Mouse (Mus musculus) lung, postnatal 14 days (tissue): ENCODE results near the gene Cdk5r2.

Experiments used
- DNase-seq: peaks from one replicate; pipeline ENCODE4 v3.0.0; 2021

The Cdk5r2 gene

DNA sequence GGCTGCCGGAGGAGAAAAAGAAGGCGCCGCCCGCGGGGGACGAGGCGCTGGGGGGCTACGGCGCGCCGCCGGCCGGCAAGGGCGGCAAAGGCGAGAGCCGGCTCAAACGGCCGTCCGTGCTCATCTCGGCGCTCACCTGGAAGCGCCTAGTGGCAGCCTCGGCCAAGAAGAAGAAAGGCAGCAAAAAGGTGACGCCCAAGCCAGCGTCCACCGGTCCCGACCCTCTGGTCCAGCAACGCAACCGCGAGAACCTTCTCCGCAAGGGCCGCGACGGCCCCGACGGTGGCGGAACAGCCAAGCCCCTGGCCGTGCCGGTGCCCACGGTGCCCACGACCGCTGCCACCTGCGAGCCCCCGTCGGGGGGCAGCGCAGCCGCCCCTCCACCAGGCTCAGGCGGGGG, 422 bp downstream of the Cdk5r2 start:
- no peak for DNase-seq

DNA sequence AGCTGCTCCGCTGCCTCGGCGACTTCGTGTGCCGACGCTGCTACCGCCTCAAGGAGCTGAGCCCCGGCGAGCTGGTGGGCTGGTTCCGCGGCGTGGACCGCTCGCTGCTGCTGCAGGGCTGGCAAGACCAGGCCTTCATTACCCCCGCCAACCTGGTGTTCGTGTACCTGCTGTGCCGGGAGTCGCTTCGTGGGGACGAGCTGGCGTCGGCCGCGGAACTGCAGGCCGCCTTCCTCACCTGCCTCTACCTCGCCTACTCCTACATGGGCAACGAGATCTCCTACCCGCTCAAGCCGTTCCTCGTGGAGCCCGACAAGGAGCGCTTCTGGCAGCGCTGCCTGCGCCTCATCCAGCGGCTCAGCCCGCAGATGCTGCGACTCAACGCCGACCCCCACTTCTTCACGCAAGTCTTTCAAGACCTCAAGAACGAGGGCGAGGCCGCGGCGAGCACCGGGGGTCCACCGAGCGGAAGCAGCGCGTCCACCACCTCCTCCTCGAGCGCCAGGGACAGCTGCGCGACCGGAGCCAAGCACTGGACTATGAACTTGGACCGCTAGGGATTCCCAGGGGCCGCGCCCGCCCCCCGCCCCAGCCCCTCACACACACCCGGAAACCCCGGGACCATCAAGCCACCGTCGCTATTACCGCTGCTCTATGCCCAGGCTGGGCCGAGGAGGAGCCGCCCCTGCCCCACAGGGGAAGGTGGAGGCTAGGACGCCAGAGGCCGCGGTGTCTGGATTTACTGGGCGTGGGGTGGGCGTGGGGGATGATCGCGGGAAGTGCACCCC, 1.1 kb downstream of the Cdk5r2 start:
- DNase-seq: no peak

DNA sequence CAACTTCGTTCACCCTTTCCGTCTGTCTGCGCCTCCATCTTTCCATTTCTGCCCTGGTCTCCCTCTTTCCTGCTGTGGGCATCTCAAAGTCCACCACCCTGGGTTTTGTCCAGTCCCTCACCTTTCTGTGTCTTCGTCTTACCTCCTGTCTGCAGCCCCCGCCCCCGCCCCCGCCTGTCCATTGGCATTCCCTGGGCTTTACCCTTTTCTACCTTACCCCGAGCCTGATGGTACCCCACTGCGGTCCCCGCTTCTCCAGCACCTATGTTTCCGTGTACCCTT, 1.6 kb downstream of the Cdk5r2 start:
- no peak for DNase-seq

DNA sequence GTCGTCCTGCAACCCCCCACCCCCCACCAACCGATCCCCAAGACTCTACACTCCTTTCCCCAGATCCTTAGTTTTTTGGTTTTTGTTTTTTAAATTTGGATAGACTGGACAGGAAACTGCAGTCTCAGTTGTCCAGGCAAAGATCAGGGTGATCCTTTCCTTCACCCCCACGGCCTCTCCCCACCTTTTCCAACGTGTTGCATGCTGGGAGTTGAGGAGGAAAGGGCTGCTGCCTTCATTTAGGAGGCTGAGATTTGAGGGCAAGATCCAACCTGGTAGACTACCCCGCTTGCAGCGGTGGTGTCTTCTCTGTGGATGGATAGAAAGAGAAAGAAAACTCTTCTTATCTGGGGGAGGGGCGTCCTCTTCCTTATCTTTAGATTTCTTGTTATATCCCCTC, 2.1 kb downstream of the Cdk5r2 start:
- no peak for DNase-seq

DNA sequence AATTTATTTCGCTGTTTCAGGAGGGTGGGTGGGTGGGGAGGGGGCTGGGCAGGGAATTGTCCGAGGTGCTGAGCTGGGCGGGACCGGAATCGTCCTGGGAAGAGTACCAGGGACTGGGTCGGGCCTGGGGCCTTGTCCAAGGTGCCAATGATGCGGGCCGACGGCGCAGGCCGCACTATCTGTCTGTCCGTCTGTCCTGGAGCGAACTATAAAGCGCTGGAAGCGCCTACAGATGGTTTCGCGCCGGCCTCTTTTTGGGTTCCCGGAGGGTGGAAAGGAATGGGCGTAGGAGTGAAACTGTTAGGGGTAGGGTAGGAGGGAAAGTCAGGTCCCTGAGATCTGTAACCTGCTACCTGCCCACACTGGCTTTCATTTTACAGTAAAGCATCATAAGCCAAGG, 2.5 kb downstream of the Cdk5r2 start:
- no peak for DNase-seq

DNA sequence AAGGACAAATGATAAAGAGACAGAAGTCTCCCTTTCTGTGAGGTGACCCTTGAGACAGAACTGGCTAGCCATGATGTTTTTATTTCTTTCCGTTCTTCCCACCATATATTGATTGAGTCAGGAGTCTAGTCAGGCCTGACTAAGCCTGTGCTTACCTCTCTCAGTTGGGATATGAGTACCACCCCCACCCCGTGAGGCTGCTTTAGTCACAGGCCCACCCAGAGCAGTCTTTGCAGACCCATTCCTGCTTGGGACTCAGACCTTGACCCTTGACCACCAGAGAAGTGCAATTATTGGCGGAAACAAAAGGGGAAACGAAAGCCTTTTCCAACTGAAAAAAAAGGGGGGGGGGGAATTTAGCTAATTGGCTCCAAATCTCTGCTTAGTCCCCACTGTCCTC, 2.9 kb downstream of the Cdk5r2 start:
- no peak for DNase-seq

DNA sequence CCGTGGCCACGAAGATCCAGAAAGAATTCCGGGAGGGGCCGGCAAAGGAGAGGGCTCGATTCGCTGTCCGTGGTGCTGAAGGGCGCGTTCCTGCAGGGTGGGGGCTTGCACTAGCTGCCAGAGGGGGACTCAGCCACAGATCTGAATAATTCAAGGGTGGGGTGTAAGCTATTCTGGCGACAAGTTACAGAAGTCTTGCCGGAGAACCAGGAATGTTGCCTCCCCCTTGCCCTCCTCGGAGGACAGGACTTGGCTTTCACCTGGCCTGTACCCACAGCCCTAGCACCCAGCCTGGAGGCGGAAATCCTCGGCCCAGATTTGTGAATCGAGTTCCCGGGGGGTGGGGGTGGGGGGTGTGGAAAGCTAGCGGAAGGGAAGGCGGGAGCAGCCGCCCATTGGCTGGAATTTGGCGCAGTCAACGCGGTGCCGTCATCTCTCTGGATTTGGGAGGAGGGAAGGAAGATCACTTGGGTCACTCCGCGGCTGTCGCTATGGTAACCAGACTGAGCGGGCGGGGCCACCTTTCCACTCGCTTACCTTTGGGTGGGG, 3.5 kb downstream of the Cdk5r2 start:
- DNase-seq: peak; percentile 60

DNA sequence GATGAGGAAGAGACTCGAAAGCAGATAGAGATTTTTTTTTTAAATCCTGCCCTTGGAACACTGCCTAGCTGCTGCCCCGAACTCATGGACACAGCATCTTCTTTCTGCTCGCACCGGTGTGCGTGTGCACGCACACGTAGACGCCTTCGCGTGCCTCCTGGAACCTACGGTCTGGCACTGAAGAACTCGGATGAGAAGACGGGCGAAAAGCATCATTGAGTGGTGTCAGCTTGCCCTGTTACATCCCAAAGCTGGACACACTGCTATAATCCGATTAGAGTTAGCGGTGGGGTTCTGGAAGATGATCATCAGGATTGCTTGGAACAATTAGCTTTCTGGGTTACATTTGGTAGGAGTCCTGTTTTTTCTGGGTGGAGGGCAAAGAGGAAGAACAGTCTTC, 4.1 kb downstream of the Cdk5r2 start:
- no peak for DNase-seq

DNA sequence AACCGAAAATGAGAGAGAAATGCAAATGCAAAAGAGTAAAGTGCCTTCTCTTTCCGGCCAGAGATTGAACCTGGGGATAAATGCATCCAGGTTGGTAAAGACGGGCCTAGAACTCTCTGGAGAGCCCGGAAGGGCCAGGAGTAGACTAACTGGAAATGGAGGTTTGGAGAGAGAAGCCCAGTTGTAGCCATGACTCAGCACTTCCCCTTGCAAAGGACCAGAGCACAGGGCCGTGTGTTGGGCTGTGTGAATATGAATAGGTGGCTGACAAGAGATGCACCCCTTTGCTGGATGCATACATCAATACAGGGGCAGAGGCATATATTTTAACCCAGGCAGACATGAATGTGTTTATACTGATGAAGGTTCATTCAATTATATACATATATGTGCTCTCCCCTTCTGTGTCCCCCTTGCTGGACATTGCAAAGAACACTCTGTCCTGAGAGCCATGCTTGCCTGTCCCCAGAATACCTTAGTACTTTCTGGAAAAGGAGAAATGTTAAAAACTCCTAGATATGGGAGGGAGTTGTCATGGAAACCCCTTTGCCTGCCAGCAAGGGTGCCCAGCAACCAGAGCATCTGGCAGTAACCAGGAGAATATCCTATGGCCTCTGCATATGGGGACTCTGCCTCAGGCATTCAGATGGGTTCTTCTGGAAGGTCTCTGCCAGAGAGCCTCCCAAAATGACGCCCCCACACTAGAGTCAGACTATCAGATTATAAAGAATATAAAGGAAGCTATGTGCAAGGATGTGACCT, 4.7 kb downstream of the Cdk5r2 start:
- DNase-seq: no peak

DNA sequence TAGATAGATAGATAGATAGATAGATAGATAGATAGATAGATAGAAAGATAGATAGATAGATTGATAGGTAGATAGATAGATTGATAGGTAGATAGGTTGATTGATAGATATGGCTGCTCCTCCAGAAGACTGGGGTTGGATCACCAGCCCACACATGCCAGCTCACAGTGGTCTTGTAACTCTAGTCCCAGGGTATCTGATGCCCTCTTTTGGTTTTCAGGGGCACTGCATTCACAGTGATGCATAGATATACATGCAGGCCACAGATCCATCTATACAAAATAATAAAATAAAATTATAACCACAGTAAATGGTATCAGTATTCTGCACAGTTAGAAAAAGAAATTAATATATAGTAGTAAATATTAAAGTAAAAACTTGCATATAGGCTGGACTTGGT, 7.0 kb downstream of the Cdk5r2 start:
- DNase-seq: no peak

DNA sequence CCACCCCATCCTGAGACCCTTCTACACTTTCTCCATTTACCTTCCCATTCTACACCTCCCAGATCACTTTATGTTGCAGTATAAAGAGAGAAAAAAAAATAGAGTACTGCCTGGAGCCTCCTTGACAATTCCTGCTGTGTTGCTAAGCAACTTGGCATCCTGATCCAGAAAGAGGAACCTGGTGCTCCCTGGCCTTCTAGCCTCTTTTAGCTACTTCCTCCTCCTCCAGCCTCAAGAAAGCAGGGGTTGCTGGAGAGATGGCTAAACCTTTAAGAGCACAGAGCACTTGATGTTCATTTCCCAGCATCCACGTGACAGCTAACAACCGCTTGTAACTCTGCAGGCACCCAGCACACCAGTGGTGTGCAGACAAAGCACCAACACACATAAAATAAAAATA, 17.5 kb downstream of the Cdk5r2 start:
- DNase-seq: no peak

DNA sequence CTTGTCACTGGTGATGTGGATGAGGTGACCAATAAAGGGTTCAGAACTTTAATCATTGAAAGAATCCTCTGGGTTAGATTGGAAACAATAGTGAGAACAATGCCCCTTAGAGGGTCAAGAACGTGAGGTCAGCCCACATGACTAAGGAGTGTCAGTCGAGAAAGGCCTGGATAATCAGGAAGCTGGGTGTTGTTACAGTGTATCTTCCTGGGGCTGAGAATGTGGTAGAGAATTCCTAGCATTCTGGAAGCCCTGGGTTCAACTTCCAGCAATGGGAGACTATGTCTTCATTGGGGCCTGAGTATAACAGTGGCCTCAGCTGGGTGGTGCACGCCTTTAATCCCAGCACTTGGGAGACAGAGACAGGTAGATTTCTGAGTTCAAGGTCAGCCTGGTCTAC, 22.5 kb downstream of the Cdk5r2 start:
- no peak for DNase-seq

DNA sequence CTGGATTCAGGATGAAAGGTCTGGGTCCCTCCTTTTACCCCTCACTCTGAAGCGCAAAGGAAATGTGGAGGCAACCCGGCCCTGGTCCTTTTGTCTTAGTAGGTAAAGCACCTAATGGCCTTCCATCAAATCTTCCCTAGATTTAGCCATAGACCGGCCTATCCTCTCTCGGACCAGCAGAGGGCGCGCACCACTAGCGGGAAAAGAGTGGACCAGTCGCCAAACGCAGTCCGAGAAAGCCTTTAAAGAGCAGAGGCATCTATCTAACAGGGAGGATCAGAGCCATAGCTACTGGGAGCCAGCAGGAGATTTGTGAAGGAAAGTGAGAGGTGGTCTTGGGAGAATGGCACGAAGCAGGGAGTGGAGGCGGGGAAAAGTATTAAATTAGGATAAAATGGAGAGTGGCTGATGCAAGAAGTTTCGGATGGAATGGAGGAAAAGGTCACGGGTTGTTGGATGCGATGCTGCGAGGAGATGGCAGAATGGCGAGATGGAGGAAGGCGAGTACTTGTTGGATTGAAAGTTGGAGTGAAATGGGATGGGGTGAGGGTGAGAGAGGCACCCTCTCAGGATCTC, 26.1 kb downstream of the Cdk5r2 start:
- peak; percentile 71 for DNase-seq

DNA sequence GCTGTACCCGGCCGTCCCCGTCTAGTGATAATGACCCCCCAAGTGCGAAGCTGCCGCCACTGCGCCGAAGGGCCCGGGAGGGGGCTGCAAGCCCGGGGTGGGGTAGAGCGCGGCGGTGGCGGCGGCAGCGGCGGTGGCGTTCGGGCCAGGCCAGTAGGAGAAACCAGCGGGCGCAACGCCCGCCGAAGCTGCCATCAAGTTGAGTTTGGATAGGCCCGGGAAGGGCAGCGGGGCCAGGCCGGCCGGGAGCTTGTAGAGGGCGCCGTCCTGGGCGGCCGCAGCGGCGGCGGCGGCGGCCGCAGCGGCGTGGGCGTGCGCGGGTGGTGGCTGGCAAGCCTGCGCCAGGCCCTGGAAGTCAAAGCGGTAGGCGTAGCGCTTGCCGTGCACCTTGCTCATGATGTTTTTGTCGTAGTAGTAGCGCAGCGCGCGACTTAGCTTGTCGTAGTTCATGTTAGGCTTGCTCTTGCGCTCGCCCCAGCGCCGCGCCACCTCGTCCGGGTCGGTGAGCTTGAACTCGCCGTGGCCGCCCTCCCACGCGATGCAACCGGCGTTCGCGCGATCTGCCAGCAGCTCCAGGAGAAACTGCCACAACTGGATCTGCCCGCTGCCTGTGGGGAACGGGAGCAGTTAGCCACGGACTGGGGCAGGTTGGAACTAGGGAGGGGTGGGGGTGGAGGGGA, 27.5 kb downstream of the Cdk5r2 start:
- DNase-seq: no peak

DNA sequence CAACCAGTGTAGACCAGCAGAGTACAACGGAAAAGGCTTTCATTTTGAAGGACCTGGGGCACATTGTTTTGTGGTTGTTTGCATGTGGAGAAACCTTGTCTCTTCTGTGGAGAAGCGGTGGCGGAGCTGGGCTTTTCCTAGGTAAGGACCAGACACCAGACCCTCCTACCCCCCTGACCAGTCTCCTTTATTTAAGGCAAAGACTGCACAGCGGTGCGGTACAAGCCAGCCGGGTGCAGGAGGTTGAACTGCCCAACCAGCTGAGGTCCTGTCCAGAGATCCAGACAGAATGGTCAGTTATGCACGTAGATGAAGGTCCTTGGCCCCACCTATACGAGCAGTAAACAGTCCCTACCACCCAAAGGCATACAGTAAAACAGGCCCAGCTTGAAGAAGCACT, 28.1 kb downstream of the Cdk5r2 start:
- DNase-seq: no peak

DNA sequence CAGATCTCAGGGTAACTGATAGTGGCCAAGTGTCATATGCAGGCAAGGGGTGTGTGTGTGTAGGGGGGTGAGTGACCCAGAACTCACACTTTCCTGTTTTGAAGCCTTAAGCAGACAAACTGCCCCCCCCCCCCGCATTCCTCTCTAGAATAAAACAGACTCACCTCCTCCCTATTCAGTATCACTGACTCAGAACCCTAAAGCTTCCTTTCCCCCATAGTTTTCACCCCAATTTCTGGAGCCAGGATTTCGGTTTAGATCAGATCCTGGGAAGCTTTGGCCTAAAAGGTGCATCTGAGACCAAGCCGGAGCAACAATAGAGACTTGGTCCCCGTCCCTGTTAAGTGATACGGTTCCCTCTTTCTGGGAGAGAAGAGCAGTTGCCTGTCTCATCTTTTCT, 28.7 kb downstream of the Cdk5r2 start:
- DNase-seq: no peak

DNA sequence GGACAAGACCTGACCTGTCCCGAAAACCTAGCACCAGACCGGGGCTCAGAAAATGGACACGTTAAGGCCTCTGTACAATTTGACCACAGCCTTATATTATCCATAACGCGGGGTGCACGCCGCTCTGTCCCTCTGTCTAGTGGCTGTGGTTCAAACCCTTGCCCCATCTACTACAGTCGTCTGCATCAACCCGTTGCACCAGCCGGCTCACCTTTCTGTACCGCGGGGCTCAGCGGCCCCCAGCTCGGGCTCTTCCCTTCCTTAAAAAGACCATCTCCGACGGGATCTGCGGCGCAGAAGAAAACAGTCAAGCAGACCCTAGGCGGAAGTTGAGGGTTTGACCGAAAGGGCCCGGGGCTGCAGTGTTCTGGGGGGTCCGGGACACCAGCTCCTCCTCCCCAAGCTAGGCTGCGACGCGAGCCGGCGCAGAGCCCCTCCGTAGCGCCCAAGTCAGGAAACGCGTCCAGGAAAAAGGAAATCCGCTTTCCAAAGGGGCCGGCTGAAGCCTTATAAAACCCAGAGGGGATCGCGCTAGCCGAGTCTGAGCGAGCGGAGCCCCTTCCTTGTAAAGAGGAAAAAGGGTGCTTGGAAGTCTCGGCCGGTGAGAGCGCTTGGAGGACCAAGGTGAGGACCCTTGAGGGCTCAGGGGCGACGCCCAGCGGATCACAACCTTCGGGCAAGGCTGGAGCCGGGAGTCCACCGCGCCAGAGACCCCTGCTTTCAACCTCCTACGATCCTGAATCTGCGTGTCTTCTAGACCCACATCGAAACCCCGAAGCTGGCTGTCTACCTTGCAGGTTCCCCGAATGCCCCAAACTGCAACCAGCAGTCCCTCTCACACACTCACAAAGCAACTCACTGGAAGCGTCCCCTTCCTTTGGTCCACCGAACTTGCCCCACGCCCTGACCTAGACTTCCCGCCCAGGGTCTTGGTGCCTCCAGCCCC, 29.7 kb downstream of the Cdk5r2 start:
- DNase-seq: no peak

DNA sequence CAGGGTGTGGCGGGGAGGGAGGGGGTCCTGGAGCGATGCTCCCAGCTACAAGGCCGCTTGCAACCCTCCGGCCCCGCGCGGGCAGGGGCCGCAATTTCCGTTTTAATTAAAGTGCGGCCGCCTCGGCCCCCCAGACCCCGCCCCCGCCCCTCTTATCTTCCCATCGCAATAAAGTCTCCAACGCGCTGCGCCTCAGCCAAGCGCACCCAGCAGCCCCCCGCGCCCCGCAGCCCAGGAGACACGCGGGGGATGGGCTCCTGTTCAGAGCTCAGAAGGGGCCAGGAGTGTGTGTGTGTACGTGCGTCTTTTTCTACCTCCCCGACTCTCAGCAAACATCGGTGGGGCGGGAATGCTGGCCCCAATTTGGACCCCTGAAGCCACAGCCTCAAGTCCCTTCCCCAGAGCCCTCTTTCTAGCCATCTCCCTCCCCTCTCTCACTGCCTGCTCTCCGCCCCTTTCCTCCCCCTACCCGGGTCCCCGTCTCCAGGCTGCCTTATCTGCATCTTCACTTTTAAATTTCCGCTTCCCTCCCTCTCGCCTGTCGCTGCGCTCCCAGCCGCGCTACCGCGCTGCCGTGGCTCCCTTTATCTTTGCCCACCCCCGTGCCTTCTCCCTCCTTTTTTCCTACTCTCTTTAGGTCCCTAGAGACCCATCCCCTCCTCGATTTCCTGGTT, 30.8 kb downstream of the Cdk5r2 start, which contains the start of gene Fev:
Gene Fev, minus strand, starts transcription at position 51 of the 674 bp plus-strand sequence.
- DNase-seq: no peak

DNA sequence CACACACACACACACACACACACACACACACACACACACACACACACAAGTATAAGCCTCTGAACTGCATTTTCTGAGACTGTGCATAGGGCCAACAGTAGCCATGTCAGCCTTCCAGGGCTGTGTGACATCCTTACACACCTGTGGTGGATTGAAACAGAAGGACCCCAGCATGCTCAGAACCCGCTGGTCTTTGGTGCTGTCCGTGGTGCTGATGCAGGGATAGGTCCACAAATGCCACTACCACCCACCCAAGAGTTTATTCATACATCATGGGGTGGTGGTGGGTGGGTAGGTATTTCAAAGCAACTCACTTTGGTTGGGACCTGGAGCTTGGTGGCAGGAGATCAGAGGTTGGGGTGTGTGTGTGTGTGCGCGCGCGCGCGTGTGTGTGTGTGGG, 36.8 kb downstream of the Cdk5r2 start:
- DNase-seq: peak; percentile 51

DNA sequence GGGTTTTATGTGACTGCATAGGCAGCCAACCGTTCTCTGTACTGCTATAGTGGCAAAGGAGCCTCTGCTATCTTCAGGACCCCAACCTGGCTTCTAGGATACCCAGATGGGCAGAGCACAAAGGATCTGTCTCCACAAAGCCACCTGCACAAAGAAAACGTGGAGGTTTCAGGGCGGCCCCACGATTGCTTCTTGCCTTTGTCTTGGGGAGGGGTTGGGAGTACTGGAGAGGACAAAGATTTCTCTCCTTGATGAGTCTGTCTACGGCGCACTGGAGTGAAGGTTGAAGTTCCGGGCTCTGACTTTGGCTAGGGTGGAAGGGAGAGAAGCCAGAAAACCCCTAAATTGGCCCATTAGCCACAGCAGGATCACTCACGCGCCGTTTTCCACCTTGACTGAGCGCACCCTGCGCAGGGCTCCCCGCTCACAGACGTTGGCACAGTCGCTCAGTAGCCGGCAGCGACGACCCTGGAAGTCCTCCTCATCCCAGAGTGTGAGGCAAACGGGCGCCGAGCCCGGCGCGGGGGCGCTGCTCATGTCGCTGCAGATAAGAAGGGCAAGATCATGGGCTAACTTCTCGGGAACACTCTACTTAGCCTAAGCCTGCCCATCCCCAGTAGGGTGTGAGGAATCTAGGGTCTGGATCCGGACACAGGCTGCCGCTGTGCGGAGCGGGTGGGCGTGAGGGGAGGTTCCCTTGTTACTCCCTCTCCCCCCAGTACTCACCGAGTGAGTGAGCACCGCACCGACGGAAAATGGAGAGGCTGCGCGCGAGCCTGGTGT, 37.8 kb downstream of the Cdk5r2 start:
- no peak for DNase-seq
